Mouse (Mus musculus): ENCODE measurements around the gene Ttll13.

DNA sequence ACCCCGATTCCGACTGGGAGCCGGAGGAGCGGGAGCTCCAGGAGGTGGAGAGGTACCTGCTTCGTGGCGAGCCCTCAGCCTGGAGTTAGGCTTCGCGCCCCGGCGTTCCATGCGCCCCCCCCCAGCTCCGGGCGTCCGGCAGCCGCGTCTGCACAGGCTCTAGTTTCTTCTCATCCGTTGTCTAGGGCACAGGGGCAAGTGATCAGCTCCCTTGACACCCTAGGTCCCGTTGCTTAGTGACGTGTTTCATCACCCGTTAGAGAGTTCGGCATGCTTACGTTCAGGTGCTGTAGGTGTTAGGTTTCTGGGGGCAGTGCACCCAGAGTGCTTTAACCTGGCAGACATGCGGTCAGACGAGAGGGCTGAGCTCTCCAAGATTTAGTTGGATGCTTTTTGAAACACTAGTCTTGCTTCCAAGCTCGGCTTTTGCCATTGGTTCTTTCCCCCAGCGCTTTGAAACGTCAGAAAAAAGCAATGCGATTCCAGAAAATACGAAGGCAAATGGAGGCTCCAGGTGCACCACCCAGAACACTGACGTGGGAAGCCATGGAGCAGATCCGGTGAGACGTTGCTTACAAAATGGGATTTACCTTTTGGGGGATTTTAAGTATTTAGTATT is 15.3 kb downstream of the Ttll13 start:
- TF ChIP-seq CTCF (IDR thresholded peaks at IDR 0.05; ENCODE audit: borderline replicate concordance, control insufficient read depth, extremely low read depth, insufficient read depth, low read length, poor library complexity) = no peak; the same call in 1 of the 2 replicates
- TF ChIP-seq POLR2A (IDR thresholded peaks at IDR 0.05; ENCODE audit: control insufficient read depth, extremely low read depth, insufficient read depth, low read length, poor library complexity) = no peak; the same call in 1 of the 2 replicates

All from thymus, adult 2 months (tissue).